Mouse (Mus musculus) embryonic fibroblast, embryonic 13.5 days (primary cell): ENCODE results near the gene Peli1.

Source experiments
- CTCF ChIP-seq: IDR thresholded peaks from 2 replicates; pipeline ENCODE4 v1.5.1; 2011; ENCODE audit warnings: mild to moderate bottlenecking, control low read depth, low read length, moderate library complexity, borderline replicate concordance; ENCODE audit not compliant: insufficient read depth
- POLR2A ChIP-seq: IDR thresholded peaks from 2 replicates; pipeline ENCODE4 v1.6.1; 2011; ENCODE audit warnings: low read depth, mild to moderate bottlenecking, control low read depth, low read length, moderate library complexity

GRCm38 (mm10) chr11:21176491-21176890 is 85.4 kb downstream of the Peli1 start:
- TF ChIP-seq POLR2A (no peak), CTCF (no peak)
